Mouse (Mus musculus): ENCODE data around the gene Top3a. TPM values are rescaled to one million over a fixed set of nuclear protein-coding genes. Genes with fewer than 3 reads are reported as not detected.

Top3a gene
- polyA plus RNA-seq, 1 experiment from 2014 or later: 11.4 TPM

DNA sequence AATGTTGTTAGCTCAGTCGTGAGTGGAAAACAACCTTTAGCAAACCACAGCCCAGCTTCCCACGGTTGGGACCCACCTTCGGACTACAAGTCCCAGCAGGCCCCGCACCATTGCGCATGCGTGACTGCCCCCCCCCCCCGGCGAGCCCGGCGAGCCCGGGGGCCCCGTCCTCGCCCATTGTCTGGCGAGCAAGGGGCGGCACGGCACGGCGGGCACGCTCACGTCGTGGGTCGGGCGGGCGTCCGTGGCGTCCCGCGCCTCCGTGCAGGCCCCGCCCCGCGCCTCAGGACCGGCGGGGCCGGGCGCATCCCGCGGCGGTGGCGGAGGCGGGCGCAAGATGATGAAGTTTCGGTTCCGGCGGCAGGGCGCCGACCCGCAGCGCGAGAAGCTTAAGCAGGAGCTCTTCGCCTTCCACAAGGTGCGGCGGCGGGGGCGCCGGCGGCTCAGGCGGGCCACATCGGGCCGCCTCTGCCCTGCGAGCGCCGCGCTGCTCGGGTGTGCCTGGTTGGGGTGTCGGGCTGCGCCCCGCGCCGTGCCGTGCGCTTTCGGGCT lies 77.6 kb downstream of the Top3a start, which contains the start of gene Llgl1:
Gene Llgl1, plus strand, starts transcription at position 200 of the 552 bp plus-strand sequence.
- WGBS (ENCODE audit: missing documents): 0% methylated on average over 68 of the region's 73 CpGs
- no peaks in the 10 kb centered on the region for H3K36me3 ChIP-seq (ENCODE audit: inconsistent target)
- H3K27ac ChIP-seq: peak within 1 kb of the TSS; percentile 14; the same call in 1 of the 2 replicates
- H3K79me2 ChIP-seq (ENCODE audit: inconsistent target): peaks cover 23% of the 10 kb centered on the region; the same call in 1 of the 2 replicates
- peak within 1 kb of the TSS; percentile 54 for H3K4me3 ChIP-seq (ENCODE audit: inconsistent target)

DNA sequence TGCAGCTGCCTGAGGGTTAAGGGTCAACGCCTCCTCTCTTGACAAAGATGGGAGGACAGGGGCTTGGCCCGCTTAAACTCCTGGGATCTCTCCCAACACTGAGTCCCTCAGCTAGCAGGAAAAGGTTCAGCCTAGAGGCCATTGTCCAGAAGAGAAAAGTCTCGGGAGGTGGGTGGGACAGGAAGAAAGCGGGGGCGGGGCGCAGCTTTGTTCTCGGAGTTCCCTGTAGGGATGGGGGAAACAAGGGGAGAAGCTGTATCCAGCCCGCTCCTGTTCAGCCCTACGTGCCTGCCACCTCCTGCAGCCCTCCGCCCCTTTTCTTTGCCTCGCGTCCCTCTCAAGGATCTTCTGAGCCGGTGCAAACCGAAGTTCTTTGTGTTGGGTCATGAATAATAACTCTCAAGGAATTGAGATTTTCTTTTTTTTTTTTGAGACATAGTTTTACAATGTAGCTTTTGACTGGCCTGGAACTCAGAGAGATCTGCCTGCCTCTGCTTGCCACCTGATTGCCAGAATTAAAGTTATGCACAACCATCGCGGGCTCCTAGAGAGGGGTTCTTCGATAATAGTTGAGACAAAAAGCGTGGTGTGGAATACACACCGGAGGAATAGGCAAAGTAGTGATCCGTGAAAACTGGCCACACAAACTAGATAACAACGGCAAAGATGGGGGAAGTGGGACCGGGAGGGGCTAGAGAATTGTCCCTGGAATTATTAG lies 78.2 kb downstream of the Top3a start:
- peak overlapping the region; percentile 14; the same call in 1 of the 2 replicates for H3K27ac ChIP-seq
- no peaks in the 10 kb centered on the region for H3K36me3 ChIP-seq (ENCODE audit: inconsistent target)
- 2% methylated on average over 21 of the region's 22 CpGs for WGBS (ENCODE audit: missing documents)
- peak overlapping the region; percentile 48 for H3K4me3 ChIP-seq (ENCODE audit: inconsistent target)
- peaks cover 23% of the 10 kb centered on the region; the same call in 1 of the 2 replicates for H3K79me2 ChIP-seq (ENCODE audit: inconsistent target)

DNA sequence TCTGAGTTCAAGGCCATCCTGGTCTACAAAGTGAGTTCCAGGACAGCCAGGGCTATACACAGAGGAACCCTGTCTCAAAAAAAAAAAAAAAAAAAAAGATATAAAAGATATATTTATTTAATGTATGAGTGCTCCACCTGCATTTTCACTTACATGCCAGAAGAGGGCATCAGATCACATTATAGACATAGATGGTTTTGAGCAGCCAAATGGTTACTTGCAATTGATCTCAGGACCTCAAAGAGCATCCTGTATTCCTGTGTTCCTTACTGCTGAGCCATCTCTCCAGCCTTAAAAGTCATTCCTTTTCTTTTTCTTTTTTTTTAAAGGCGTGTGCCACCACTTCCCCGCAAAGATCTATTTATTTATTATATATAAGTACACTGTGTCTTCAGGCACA lies 79.6 kb downstream of the Top3a start:
- H3K27ac ChIP-seq: no peak overlapping the region
- H3K79me2 ChIP-seq (ENCODE audit: inconsistent target): peaks cover 23% of the 10 kb centered on the region; the same call in 1 of the 2 replicates
- H3K36me3 ChIP-seq (ENCODE audit: inconsistent target): no peaks in the 10 kb centered on the region
- no peak overlapping the region for H3K4me3 ChIP-seq (ENCODE audit: inconsistent target)
- WGBS (ENCODE audit: missing documents): 55% methylated on average over 2 of the region's 2 CpGs

- Histone ChIP-seq H3K4me3 (ENCODE audit: inconsistent target) (no peak overlapping the region), H3K79me2 (ENCODE audit: inconsistent target) (peaks cover 11% of the 10 kb centered on the region; the same call in 1 of the 2 replicates), H3K36me3 (ENCODE audit: inconsistent target) (no peaks in the 10 kb centered on the region), H3K27ac (no peak overlapping the region)
- 80% methylated on average over 1 of the region's 1 CpGs for WGBS (ENCODE audit: missing documents)
These were observed 81.0 kb downstream of the Top3a start for GRCm38 (mm10) chr11:60696165-60696564.

Other genes with a start within 250 kb of the Top3a start
- 27.1 to 35.4 TPM (median 28.4 TPM) in 3 replicates for gene Alkbh5, start 241.0 kb downstream of the Top3a start, polyA plus RNA-seq (2018)
- 4.8 to 11.6 TPM (median 9.7 TPM) in 3 replicates for gene Llgl1, start 77.6 kb downstream of the Top3a start, polyA plus RNA-seq (2018)
- 123 to 157 TPM (median 153 TPM) in 3 replicates for gene Flii, start 50.1 kb downstream of the Top3a start, polyA plus RNA-seq (2018)
- gene Mief2, start 49.0 kb downstream of the Top3a start, polyA plus RNA-seq (2018): 5.2 to 12.7 TPM (median 9.1 TPM) in 3 replicates
- gene Smcr8, start 159 bp upstream of the Top3a start, polyA plus RNA-seq (2018): 33.1 to 38.1 TPM (median 34.4 TPM) in 3 replicates
- 1.6 to 3.9 TPM (median 2.6 TPM) in 3 replicates for gene Shmt1, start 34.4 kb upstream of the Top3a start, polyA plus RNA-seq (2018)
- 13.5 to 24.5 TPM (median 13.5 TPM) in 3 replicates for gene Dhrs7b, start 53.3 kb upstream of the Top3a start, polyA plus RNA-seq (2018)
- 18.3 to 26.9 TPM (median 20.6 TPM) in 3 replicates for gene Tmem11, start 101.9 kb upstream of the Top3a start, polyA plus RNA-seq (2018)
- 10.5 to 34.7 TPM (median 31.3 TPM) in 3 replicates for gene Natd1, start 137.4 kb upstream of the Top3a start, polyA plus RNA-seq (2018)
- 27.6 to 67.9 TPM (median 38.6 TPM) in 3 replicates for gene Map2k3, start 154.7 kb upstream of the Top3a start, polyA plus RNA-seq (2018)
- gene Kcnj12, start 245.2 kb upstream of the Top3a start, polyA plus RNA-seq (2018): not detected in 3 replicates